Mouse (Mus musculus): ENCODE measurements around the gene Glud1. TPM values are rescaled to one million over a fixed set of nuclear protein-coding genes. Genes with fewer than 3 reads are reported as not detected.
"Not testable (repeated sequence)": the region's sequence is repeated elsewhere in the genome, so short reads cannot be mapped to it uniquely, and the experiment has no call there.

Gene Glud1
- polyA plus RNA-seq, 1 experiment from 2014 or later, result 89.4 TPM

DNA sequence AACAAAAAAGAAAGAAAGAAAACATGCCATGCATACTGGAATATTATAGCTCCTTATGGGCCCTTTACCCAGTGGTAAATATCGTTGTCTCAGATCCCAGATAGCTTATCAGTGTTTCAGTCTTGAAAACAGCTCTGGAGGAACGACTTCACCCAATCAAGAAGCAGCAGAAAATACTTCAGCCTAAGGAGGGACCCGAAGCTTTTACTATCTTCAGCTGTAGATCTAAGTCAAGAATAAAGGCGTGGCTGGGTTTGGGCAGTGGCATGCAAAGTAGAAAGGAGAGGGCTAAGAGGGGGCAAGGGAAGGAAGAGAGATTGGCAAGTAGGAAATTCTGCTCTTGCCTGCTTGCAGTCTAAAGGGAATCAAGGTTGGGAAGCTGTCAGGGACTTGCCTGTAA is 51.6 kb downstream of the Glud1 start:
- Histone ChIP-seq H3K9me3 (ENCODE audit: control insufficient read depth, low read length) (no peaks in the 10 kb centered on the region), H3K4me3 (ENCODE audit: low read depth, low read length) (no peak overlapping the region), H3K27ac (ENCODE audit: low read depth, low read length) (no peak overlapping the region), H3K9ac (ENCODE audit: low read length) (no peak overlapping the region), H3K36me3 (ENCODE audit: control insufficient read depth, insufficient read depth, low read length) (no peaks in the 10 kb centered on the region), H3K27me3 (ENCODE audit: control insufficient read depth, insufficient read depth, low read length) (peaks cover 2% of the 10 kb centered on the region; the same call in 1 of the 2 replicates), H3K4me2 (ENCODE audit: low read depth, low read length, severe bottlenecking) (no peak overlapping the region), H3K4me1 (replicated peaks; ENCODE audit: control insufficient read depth, insufficient read depth, low read length) (peaks cover 5% of the 10 kb centered on the region; the same call in 1 of the 2 replicates)
- no peak for DNase-seq (ENCODE audit: low spot score)
- WGBS, result 84% methylated on average over 4 of the region's 4 CpGs
- no peak for ATAC-seq (replicated peaks; ENCODE audit: low FRiP score)

DNA sequence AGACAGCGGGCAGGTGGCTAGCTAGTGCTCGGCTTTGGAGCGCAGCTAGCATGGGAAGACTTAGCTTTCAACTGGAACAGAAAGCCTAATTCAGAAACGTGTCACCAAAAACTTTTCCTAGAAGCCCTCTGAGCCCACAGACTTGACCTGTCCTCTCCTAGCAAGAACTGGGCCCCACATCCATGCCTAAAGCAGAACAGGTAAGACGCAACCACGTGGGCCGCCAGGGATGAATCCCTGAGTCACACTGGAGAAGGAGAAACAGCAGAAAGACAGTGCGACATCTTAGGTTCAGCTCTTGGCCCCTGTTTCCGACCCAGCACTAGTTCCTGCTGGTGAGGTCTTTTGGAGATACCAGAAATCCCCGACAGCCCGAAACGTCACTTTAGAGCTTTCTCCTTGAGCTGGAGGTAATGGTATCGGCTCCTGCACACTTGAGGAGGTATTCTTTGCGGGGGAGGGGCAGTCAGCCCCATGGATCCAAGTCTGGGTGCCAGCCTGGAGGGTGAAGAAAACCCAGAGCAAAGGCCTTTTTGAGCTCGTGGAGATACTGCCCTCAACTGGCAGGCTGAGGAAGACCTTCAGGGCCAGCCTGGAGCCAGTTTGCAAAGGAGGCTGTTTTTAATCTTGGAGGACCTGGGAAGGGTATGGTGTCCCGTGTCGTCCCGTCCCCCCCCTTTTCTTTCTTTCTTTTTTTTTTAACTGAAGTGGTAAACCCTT is 52.4 kb downstream of the Glud1 start:
- Histone ChIP-seq H3K9ac (ENCODE audit: low read length) (peak overlapping the region; percentile 59; the same call in 1 of the 2 replicates), H3K4me2 (ENCODE audit: low read depth, low read length, severe bottlenecking) (peak overlapping the region; percentile 79), H3K4me1 (replicated peaks; ENCODE audit: control insufficient read depth, insufficient read depth, low read length) (peaks cover 5% of the 10 kb centered on the region; the same call in 1 of the 2 replicates), H3K27me3 (ENCODE audit: control insufficient read depth, insufficient read depth, low read length) (peaks cover 2% of the 10 kb centered on the region; the same call in 1 of the 2 replicates), H3K36me3 (ENCODE audit: control insufficient read depth, insufficient read depth, low read length) (no peaks in the 10 kb centered on the region), H3K9me3 (ENCODE audit: control insufficient read depth, low read length) (no peaks in the 10 kb centered on the region), H3K4me3 (ENCODE audit: low read depth, low read length) (peak overlapping the region; percentile 38), H3K27ac (ENCODE audit: low read depth, low read length) (no peak overlapping the region)
- DNase-seq (ENCODE audit: low spot score) (peak; percentile 70), ATAC-seq (replicated peaks; ENCODE audit: low FRiP score) (peak; percentile 51; the same call in 1 of the 2 replicates)
- WGBS, result 27% methylated on average over 18 of the region's 18 CpGs

DNA sequence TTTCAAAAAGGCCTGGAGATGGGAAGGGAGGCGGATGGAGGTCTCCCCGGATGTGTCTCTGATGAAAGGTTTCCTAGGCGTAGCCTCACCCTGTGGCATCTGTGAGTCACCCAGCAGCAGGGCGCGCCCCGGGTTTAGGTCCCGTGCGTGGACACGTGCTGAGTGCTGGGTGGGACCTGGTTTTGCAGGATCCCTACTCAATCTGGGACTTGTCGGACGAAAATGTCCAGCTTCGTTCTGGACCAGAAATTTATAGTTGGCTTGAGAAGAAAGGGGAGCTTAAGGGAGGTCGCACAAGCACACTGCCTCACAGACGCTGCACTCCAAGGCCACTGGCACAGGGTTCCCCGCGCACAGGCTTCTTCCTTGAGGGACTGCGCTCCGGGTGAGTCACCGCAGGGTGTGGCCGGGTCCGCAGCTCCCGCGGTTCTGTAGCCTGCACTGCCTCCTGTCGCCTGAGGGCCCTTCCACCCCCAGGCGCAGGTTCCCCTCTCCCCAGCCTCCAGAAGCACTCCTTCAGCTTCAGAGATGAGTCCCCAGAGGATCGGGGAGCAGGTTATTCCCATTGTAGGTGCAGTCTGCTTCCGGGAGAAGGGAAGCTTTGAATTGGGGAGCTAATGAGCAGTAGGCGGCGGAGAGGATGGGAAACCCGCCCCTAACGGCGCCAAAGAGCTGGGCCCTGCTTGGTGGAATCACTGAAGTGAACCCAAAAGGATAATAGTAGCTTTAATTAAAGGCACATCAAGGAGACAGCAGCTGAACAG is 53.1 kb downstream of the Glud1 start:
- H3K4me1 ChIP-seq (replicated peaks; ENCODE audit: control insufficient read depth, insufficient read depth, low read length), result peaks cover 5% of the 10 kb centered on the region; the same call in 1 of the 2 replicates
- peaks cover 2% of the 10 kb centered on the region; the same call in 1 of the 2 replicates for H3K27me3 ChIP-seq (ENCODE audit: control insufficient read depth, insufficient read depth, low read length)
- H3K36me3 ChIP-seq (ENCODE audit: control insufficient read depth, insufficient read depth, low read length), result no peaks in the 10 kb centered on the region
- DNase-seq (ENCODE audit: low spot score) (peak; percentile 75), ATAC-seq (replicated peaks; ENCODE audit: low FRiP score) (peak; percentile 79)
- WGBS, result 2% methylated on average over 32 of the region's 32 CpGs
- H3K9me3 ChIP-seq (ENCODE audit: control insufficient read depth, low read length), result no peaks in the 10 kb centered on the region
- peak overlapping the region; percentile 79 for H3K4me2 ChIP-seq (ENCODE audit: low read depth, low read length, severe bottlenecking)
- peak overlapping the region; percentile 59 for H3K9ac ChIP-seq (ENCODE audit: low read length)
- H3K4me3 ChIP-seq (ENCODE audit: low read depth, low read length), result peak overlapping the region; percentile 38
- no peak overlapping the region for H3K27ac ChIP-seq (ENCODE audit: low read depth, low read length)

DNA sequence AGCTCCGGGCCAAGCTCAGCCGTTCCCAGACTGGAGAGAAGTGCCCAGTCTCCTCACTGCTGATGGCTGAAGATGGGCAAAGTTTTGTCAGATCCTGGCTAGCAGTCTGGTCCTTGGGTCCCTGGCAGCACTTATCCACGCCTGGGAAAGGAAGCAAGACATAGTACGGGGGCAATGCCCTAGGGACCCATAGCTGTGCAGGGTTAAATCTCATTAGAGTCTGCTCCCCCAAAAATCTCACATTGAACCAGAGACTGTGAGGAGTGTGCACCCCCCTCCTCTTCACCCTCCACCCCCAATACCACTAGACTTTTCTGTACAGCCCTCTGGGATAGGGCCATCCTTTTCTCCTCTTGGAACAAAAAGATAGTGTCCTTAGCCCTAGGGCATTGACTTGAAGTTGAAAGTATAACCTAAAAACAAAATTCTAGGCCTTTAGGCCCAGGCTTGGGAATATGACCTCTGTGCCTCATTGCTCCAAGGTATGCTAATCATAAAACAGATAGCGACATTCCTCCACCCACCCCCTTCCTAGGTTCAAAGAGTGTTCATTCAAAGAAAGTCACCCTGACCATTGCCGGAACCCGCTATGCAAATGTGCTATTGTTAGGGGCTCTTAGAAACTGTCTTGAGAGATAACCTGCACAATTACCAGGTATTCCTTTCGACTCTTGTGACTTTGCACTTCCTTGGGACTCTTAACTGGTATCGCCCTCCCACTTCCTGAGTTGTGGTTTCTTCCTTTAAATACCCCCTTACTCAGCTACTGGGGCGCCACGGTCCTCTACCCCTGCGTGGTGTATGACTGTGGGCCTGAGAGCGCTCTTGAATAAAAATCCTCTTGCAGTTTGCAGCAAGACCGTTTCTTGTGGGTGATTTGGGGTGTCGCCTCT is 54.0 kb downstream of the Glud1 start:
- H3K27ac ChIP-seq (ENCODE audit: low read depth, low read length); H3K36me3 ChIP-seq (ENCODE audit: control insufficient read depth, insufficient read depth, low read length); DNase-seq (ENCODE audit: low spot score); H3K4me1 ChIP-seq (replicated peaks; ENCODE audit: control insufficient read depth, insufficient read depth, low read length); ATAC-seq (replicated peaks; ENCODE audit: low FRiP score); H3K9me3 ChIP-seq (ENCODE audit: control insufficient read depth, low read length); H3K27me3 ChIP-seq (ENCODE audit: control insufficient read depth, insufficient read depth, low read length): not testable (repeated sequence)
- Histone ChIP-seq H3K9ac (ENCODE audit: low read length) (peak overlapping the region; percentile 59; the same call in 1 of the 2 replicates), H3K4me2 (ENCODE audit: low read depth, low read length, severe bottlenecking) (peak overlapping the region; percentile 79; the same call in 1 of the 2 replicates), H3K4me3 (ENCODE audit: low read depth, low read length) (peak overlapping the region; percentile 38; the same call in 1 of the 2 replicates)
- 70% methylated on average over 15 of the region's 15 CpGs for WGBS

DNA sequence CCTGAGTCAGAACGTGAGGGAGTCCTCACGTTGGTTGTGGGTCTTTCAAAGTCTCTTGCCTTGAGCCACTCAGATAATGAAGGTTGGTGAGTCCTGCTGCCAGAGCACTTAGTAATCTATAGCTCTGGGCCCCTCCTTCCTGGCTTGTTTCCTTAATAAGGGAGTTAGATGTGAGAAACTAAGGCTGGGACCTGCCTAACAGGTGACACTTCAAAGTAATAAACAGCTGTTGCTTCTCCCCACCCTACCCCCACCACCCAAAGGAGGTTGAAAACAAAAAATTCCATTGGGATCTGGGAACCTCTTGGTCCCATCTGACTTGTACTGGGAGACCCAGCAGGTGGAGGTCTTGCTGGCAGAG is 54.6 kb downstream of the Glud1 start:
- Histone ChIP-seq H3K36me3 (ENCODE audit: control insufficient read depth, insufficient read depth, low read length) (no peaks in the 10 kb centered on the region), H3K9me3 (ENCODE audit: control insufficient read depth, low read length) (no peaks in the 10 kb centered on the region), H3K27me3 (ENCODE audit: control insufficient read depth, insufficient read depth, low read length) (peaks cover 2% of the 10 kb centered on the region; the same call in 1 of the 2 replicates), H3K4me1 (replicated peaks; ENCODE audit: control insufficient read depth, insufficient read depth, low read length) (peaks cover 5% of the 10 kb centered on the region; the same call in 1 of the 2 replicates), H3K4me3 (ENCODE audit: low read depth, low read length) (no peak overlapping the region), H3K4me2 (ENCODE audit: low read depth, low read length, severe bottlenecking) (no peak overlapping the region), H3K9ac (ENCODE audit: low read length) (no peak overlapping the region), H3K27ac (ENCODE audit: low read depth, low read length) (no peak overlapping the region)
- WGBS, result 89% methylated on average over 2 of the region's 2 CpGs
- DNase-seq (ENCODE audit: low spot score) (no peak), ATAC-seq (replicated peaks; ENCODE audit: low FRiP score) (no peak)

DNA sequence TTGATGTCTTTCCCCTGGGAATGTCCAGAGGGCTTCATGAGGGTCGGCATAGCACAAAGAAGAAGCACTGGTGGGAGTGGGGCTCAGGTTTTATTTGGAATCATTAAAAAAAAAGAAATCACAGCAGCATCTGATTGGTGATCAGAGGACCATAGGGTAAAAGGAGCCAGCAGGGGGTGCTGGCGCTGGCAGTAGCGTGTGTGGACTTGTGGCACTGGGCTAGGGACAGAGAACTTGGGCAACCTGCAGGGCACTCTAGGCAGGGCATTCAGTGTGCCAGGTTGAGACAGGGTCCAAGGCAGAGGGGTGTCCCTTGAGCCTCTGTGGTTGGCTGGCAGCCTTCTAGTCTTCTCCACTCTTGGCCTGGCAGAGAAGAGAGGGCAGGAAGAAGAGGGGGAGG is 59.7 kb downstream of the Glud1 start:
- no peak overlapping the region for H3K9ac ChIP-seq (ENCODE audit: low read length)
- H3K4me2 ChIP-seq (ENCODE audit: low read depth, low read length, severe bottlenecking), result no peak overlapping the region
- ATAC-seq (replicated peaks; ENCODE audit: low FRiP score), result no peak
- no peak for DNase-seq (ENCODE audit: low spot score)
- H3K4me3 ChIP-seq (ENCODE audit: low read depth, low read length), result no peak overlapping the region
- H3K4me1 ChIP-seq (replicated peaks; ENCODE audit: control insufficient read depth, insufficient read depth, low read length), result no peaks in the 10 kb centered on the region
- H3K9me3 ChIP-seq (ENCODE audit: control insufficient read depth, low read length), result no peaks in the 10 kb centered on the region
- H3K27me3 ChIP-seq (ENCODE audit: control insufficient read depth, insufficient read depth, low read length), result no peaks in the 10 kb centered on the region
- H3K36me3 ChIP-seq (ENCODE audit: control insufficient read depth, insufficient read depth, low read length), result no peaks in the 10 kb centered on the region
- H3K27ac ChIP-seq (ENCODE audit: low read depth, low read length), result no peak overlapping the region
- 60% methylated on average over 3 of the region's 3 CpGs for WGBS

DNA sequence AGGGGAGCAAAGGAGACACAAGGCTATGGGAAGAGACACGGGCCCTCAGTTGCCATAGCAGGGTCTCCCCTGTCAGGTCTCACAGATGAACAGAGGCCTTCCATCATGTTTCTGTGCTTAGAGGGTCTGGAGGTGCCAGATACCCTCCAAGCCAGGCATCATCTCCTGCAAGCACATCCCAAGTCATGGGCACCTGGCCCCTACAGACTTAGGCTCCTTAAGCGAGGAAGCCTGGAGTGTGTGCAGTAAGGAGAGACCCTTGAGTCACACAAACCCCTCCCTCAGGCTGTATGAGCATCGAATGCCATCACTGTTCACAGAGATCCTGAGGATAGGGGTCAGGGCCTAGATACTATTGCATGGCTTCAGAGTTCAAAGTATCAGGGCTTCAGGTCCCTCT is 60.4 kb downstream of the Glud1 start:
- Histone ChIP-seq H3K36me3 (ENCODE audit: control insufficient read depth, insufficient read depth, low read length) (no peaks in the 10 kb centered on the region), H3K4me3 (ENCODE audit: low read depth, low read length) (no peak overlapping the region), H3K27me3 (ENCODE audit: control insufficient read depth, insufficient read depth, low read length) (no peaks in the 10 kb centered on the region), H3K4me2 (ENCODE audit: low read depth, low read length, severe bottlenecking) (no peak overlapping the region), H3K9me3 (ENCODE audit: control insufficient read depth, low read length) (no peaks in the 10 kb centered on the region), H3K9ac (ENCODE audit: low read length) (no peak overlapping the region), H3K27ac (ENCODE audit: low read depth, low read length) (no peak overlapping the region), H3K4me1 (replicated peaks; ENCODE audit: control insufficient read depth, insufficient read depth, low read length) (no peaks in the 10 kb centered on the region)
- ATAC-seq (replicated peaks; ENCODE audit: low FRiP score) (no peak), DNase-seq (ENCODE audit: low spot score) (no peak)
- 84% methylated on average over 3 of the region's 3 CpGs for WGBS

DNA sequence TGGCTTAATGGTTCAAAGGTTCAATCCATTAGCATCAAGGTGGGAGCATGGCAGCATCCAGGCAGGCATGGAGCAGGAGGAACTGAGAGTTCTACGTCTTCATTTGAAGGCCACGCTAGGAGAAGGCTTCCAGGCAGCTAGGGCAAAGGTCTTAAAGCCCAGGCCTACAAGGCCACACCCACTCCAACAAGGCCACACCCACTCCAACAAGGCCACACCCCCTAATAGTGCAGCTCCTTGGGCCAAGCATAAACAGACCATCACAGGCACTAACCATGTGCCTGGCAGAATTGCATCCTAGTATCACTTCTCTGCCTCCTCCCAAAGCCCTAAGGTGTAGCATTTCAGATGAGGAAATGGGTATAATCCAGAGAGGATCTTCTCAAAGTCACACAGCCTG is 61.2 kb downstream of the Glud1 start:
- ATAC-seq (replicated peaks; ENCODE audit: low FRiP score) (no peak), DNase-seq (ENCODE audit: low spot score) (no peak)
- Histone ChIP-seq H3K27me3 (ENCODE audit: control insufficient read depth, insufficient read depth, low read length) (no peaks in the 10 kb centered on the region), H3K9me3 (ENCODE audit: control insufficient read depth, low read length) (no peaks in the 10 kb centered on the region), H3K27ac (ENCODE audit: low read depth, low read length) (no peak overlapping the region), H3K4me3 (ENCODE audit: low read depth, low read length) (no peak overlapping the region), H3K9ac (ENCODE audit: low read length) (no peak overlapping the region), H3K4me2 (ENCODE audit: low read depth, low read length, severe bottlenecking) (no peak overlapping the region), H3K4me1 (replicated peaks; ENCODE audit: control insufficient read depth, insufficient read depth, low read length) (no peaks in the 10 kb centered on the region), H3K36me3 (ENCODE audit: control insufficient read depth, insufficient read depth, low read length) (no peaks in the 10 kb centered on the region)
- WGBS, result 82% methylated on average over 2 of the region's 2 CpGs

Measured in forebrain, embryonic 11.5 days (tissue).